Mouse (Mus musculus) hindbrain, embryonic 10.5 days (tissue): Measurements from ENCODE around the gene Nek1. TPM values are rescaled to one million over a fixed set of nuclear protein-coding genes. Genes with fewer than 3 reads are reported as not detected.

Source experiments
- DNase-seq: peaks from one replicate; pipeline ENCODE4 v3.0.0-alpha.2; 2017; ENCODE audit warnings: low spot score
- H3K27ac ChIP-seq: fragments of 300-500 bp; sonication (generic); 2 replicates; pipeline ENCODE4 v1.5.1; 2016; ENCODE audit warnings: mild to moderate bottlenecking, moderate library complexity
- H3K27me3 ChIP-seq: fragments of 300-500 bp; sonication (generic); 2 replicates; pipeline ENCODE4 v1.6.1; 2016; ENCODE audit warnings: mild to moderate bottlenecking; ENCODE audit not compliant: poor library complexity, insufficient read depth, severe bottlenecking
- H3K36me3 ChIP-seq: fragments of 300-500 bp; sonication (generic); 2 replicates; pipeline ENCODE4 v1.6.1; 2016; ENCODE audit warnings: mild to moderate bottlenecking, moderate library complexity
- H3K4me1 ChIP-seq: fragments of 300-500 bp; sonication (generic); replicated peaks from 2 replicates; pipeline ENCODE4 v1.6.1; 2016; ENCODE audit warnings: mild to moderate bottlenecking
- H3K4me3 ChIP-seq: fragments of 300-500 bp; sonication (generic); 2 replicates; pipeline ENCODE4 v1.5.1; 2016; ENCODE audit warnings: mild to moderate bottlenecking, moderate library complexity
- H3K9me3 ChIP-seq: fragments of 300-500 bp; sonication (generic); 2 replicates; pipeline ENCODE4 v1.6.1; 2016; ENCODE audit warnings: mild to moderate bottlenecking, moderate library complexity
- WGBS: fragments of 180-500 bp; shearing (Covaris S2); methylation state at CpG from one replicate; pipeline ENCODE4 v1.1.7; 2016; 5-methylcytosine and 5-hydroxymethylcytosine counted together
- polyA plus RNA-seq: library from polyadenylated mRNA; unstranded; fragments of >200 nt; fragmentation: Nextera tagmentation; extraction: Ambion mirVana; gene quantifications from 2 replicates; pipeline ENCODE4 v1.2.1, GENCODE M21; 2016

The Nek1 gene
- polyA plus RNA-seq, 1 experiment from 2014 or later = 16.5 TPM

- WGBS = 58% methylated on average over 6 of the region's 6 CpGs
- peaks cover 11% of the 10 kb centered on the region for H3K4me1 ChIP-seq
- H3K9me3 ChIP-seq = no peaks in the 10 kb centered on the region
- H3K36me3 ChIP-seq = no peaks in the 10 kb centered on the region
- H3K27ac ChIP-seq = peak overlapping the region; percentile 70
- H3K4me3 ChIP-seq = no peak overlapping the region
- no peak for DNase-seq
- H3K27me3 ChIP-seq = no peaks in the 10 kb centered on the region
These were observed 148.9 kb downstream of the Nek1 start for GRCm38 (mm10) chr8:61141869-61142268.

- Histone ChIP-seq H3K36me3 (no peaks in the 10 kb centered on the region), H3K27me3 (no peaks in the 10 kb centered on the region), H3K4me1 (peaks cover 11% of the 10 kb centered on the region), H3K27ac (peak overlapping the region; percentile 70; the same call in 1 of the 2 replicates), H3K4me3 (no peak overlapping the region), H3K9me3 (no peaks in the 10 kb centered on the region)
- WGBS = 44% methylated on average over 3 of the region's 3 CpGs
- peak; percentile 10 for DNase-seq
These were observed 149.3 kb downstream of the Nek1 start for GRCm38 (mm10) chr8:61142302-61142701.

- H3K9me3 ChIP-seq = no peaks in the 10 kb centered on the region
- H3K27ac ChIP-seq = no peak overlapping the region
- no peaks in the 10 kb centered on the region for H3K36me3 ChIP-seq
- no peak overlapping the region for H3K4me3 ChIP-seq
- no peak for DNase-seq
- peaks cover 11% of the 10 kb centered on the region for H3K4me1 ChIP-seq
- no peaks in the 10 kb centered on the region for H3K27me3 ChIP-seq
These were observed 149.8 kb downstream of the Nek1 start for GRCm38 (mm10) chr8:61142845-61143244.

- Histone ChIP-seq H3K4me3 (no peak overlapping the region), H3K27ac (peak overlapping the region; percentile 53; the same call in 1 of the 2 replicates), H3K36me3 (no peaks in the 10 kb centered on the region), H3K9me3 (no peaks in the 10 kb centered on the region), H3K27me3 (no peaks in the 10 kb centered on the region), H3K4me1 (peaks cover 4% of the 10 kb centered on the region; the same call in 1 of the 2 replicates)
- peak; percentile 6 for DNase-seq
- 59% methylated on average over 5 of the region's 5 CpGs for WGBS
These were observed 155.7 kb downstream of the Nek1 start for GRCm38 (mm10) chr8:61148728-61149127.

GRCm38 (mm10) chr8:61150596-61150995, 157.6 kb downstream of the Nek1 start:
- DNase-seq = no peak
- Histone ChIP-seq H3K9me3 (no peaks in the 10 kb centered on the region), H3K27ac (no peak overlapping the region), H3K36me3 (no peaks in the 10 kb centered on the region), H3K27me3 (no peaks in the 10 kb centered on the region), H3K4me1 (peaks cover 4% of the 10 kb centered on the region; the same call in 1 of the 2 replicates), H3K4me3 (no peak overlapping the region)
- WGBS = 76% methylated on average over 4 of the region's 4 CpGs

- no peak for DNase-seq
- Histone ChIP-seq H3K36me3 (no peaks in the 10 kb centered on the region), H3K27me3 (no peaks in the 10 kb centered on the region), H3K27ac (no peak overlapping the region), H3K4me3 (no peak overlapping the region), H3K4me1 (no peaks in the 10 kb centered on the region), H3K9me3 (no peaks in the 10 kb centered on the region)
- 80% methylated on average over 1 of the region's 1 CpGs for WGBS
These were observed 163.4 kb downstream of the Nek1 start for GRCm38 (mm10) chr8:61156406-61156805.

GRCm38 (mm10) chr8:61158540-61158939, 165.5 kb downstream of the Nek1 start:
- no peak overlapping the region for H3K4me3 ChIP-seq
- no peaks in the 10 kb centered on the region for H3K36me3 ChIP-seq
- no peaks in the 10 kb centered on the region for H3K9me3 ChIP-seq
- H3K27ac ChIP-seq = no peak overlapping the region
- no peaks in the 10 kb centered on the region for H3K27me3 ChIP-seq
- no peaks in the 10 kb centered on the region for H3K4me1 ChIP-seq
- WGBS = 84% methylated on average over 3 of the region's 3 CpGs
- no peak for DNase-seq

- no peak overlapping the region for H3K4me3 ChIP-seq
- H3K36me3 ChIP-seq = no peaks in the 10 kb centered on the region
- no peaks in the 10 kb centered on the region for H3K27me3 ChIP-seq
- DNase-seq = no peak
- no peak overlapping the region for H3K27ac ChIP-seq
- H3K4me1 ChIP-seq = no peaks in the 10 kb centered on the region
- no peaks in the 10 kb centered on the region for H3K9me3 ChIP-seq
- WGBS = 89% methylated on average over 6 of the region's 6 CpGs
These were observed 168.6 kb downstream of the Nek1 start for GRCm38 (mm10) chr8:61161461-61162185.

GRCm38 (mm10) chr8:61162186-61162566, 169.2 kb downstream of the Nek1 start:
- Histone ChIP-seq H3K36me3 (no peaks in the 10 kb centered on the region), H3K4me1 (no peaks in the 10 kb centered on the region), H3K9me3 (no peaks in the 10 kb centered on the region), H3K4me3 (no peak overlapping the region), H3K27ac (no peak overlapping the region), H3K27me3 (no peaks in the 10 kb centered on the region)
- 71% methylated on average over 1 of the region's 1 CpGs for WGBS
- DNase-seq = no peak

- 79% methylated on average over 3 of the region's 3 CpGs for WGBS
- Histone ChIP-seq H3K36me3 (no peaks in the 10 kb centered on the region), H3K27me3 (no peaks in the 10 kb centered on the region), H3K4me1 (no peaks in the 10 kb centered on the region), H3K27ac (no peak overlapping the region), H3K9me3 (no peaks in the 10 kb centered on the region; the same call in 1 of the 2 replicates), H3K4me3 (no peak overlapping the region)
- DNase-seq = no peak
These were observed 178.6 kb downstream of the Nek1 start for GRCm38 (mm10) chr8:61171546-61171945.

GRCm38 (mm10) chr8:61173921-61174492, 181.0 kb downstream of the Nek1 start:
- Histone ChIP-seq H3K4me3 (no peak overlapping the region), H3K36me3 (no peaks in the 10 kb centered on the region), H3K4me1 (no peaks in the 10 kb centered on the region), H3K27me3 (no peaks in the 10 kb centered on the region), H3K27ac (no peak overlapping the region), H3K9me3 (no peaks in the 10 kb centered on the region; the same call in 1 of the 2 replicates)
- WGBS = 86% methylated on average over 7 of the region's 7 CpGs
- DNase-seq = no peak

GRCm38 (mm10) chr8:61175876-61176275, 182.9 kb downstream of the Nek1 start:
- WGBS = 92% methylated on average over 2 of the region's 2 CpGs

More at GRCm38 (mm10) chr8:61175876-61176275, 182.9 kb downstream of the Nek1 start:
- no peak for DNase-seq
- H3K4me1 ChIP-seq = no peaks in the 10 kb centered on the region
- H3K4me3 ChIP-seq = no peak overlapping the region
- no peaks in the 10 kb centered on the region; the same call in 1 of the 2 replicates for H3K9me3 ChIP-seq
- H3K27me3 ChIP-seq = no peaks in the 10 kb centered on the region
- H3K36me3 ChIP-seq = no peaks in the 10 kb centered on the region
- H3K27ac ChIP-seq = no peak overlapping the region
